Mouse (Mus musculus): ENCODE measurements around the gene Pxt1. TPM values are rescaled to one million over a fixed set of nuclear protein-coding genes. Genes with fewer than 3 reads are reported as not detected.

Gene Pxt1
- polyA plus RNA-seq, 1 experiment from 2014 or later, result not detected

DNA sequence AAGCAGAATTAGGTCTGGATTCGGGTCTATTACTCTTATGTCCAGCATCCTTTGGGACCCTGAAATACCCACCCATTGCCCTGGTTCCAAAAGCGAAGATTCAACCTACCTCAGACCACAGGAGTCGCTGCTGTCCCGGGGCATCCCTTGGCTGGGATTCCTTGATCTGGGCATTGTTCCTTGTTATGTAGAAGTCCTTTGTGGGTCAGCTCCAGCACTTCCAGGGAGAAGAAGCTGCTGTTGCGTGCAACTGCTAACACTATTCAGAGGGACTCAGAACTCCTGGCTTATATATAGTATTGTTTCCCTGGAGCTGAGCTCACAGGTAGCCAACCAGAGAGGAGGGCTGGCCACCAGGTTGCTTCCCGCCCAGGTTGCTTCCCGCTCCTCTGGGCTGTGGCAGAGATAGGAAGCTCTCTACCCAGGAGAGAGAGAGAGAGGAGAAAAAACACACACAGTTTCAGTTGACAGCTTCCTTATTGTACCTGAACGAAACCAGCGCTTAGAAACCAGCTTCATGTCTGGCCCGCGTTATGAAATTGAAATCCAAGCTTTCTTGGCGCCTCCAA, 28.5 kb downstream of the Pxt1 start, which contains the start of gene 4930539E08Rik:
4930539E08Rik (minus strand) TSS at position 265 of the 569 bp plus-strand sequence.
- WGBS, result 70% methylated on average over 12 of the region's 12 CpGs
- ATAC-seq (ENCODE audit: insufficient number of reproducible peaks, low FRiP score, low TSS enrichment, low read depth), result no peak

DNA sequence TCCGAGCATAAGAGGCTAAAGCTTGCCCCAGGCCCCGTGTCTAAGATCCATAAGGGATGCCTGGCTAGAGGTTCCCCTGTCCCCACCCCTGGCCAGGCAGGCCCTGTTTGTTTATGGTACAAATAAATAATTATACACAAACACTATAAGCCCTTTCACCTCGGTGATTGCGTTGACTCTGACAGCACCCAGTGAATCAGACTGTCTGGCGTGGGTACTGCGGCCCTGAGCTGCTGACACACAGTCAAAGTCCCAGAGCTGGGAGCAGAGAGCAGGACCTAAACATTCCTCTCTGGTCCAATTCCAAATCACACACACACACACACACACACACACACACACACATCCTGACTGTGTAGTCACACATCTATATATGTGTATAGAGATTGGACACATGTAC, 29.7 kb downstream of the Pxt1 start:
- H3K4me1 ChIP-seq (ENCODE audit: control insufficient read depth, insufficient read depth, low read length), result 0 out of 2 replicates have a peak, but pooled peaks cover 3% of the 10 kb centered on the region
- H3K9ac ChIP-seq (ENCODE audit: low read length), result no peak overlapping the region
- H3K4me3 ChIP-seq (ENCODE audit: low read depth, low read length), result no peak overlapping the region
- H3K4me2 ChIP-seq (ENCODE audit: low read depth, severe bottlenecking), result no peak overlapping the region
- no peak overlapping the region for H3K27ac ChIP-seq (replicated peaks; ENCODE audit: low read depth, low read length)
- 84% methylated on average over 6 of the region's 6 CpGs for WGBS
- peaks cover 14% of the 10 kb centered on the region; the same call in 1 of the 2 replicates for H3K27me3 ChIP-seq (ENCODE audit: control insufficient read depth, insufficient read depth, low read length)
- H3K9me3 ChIP-seq (ENCODE audit: control insufficient read depth, low read length), result no peaks in the 10 kb centered on the region
- ATAC-seq (ENCODE audit: insufficient number of reproducible peaks, low FRiP score, low TSS enrichment, low read depth), result no peak
- no peaks in the 10 kb centered on the region for H3K36me3 ChIP-seq (ENCODE audit: control insufficient read depth, insufficient read depth, low read length)
- no peak for DNase-seq (ENCODE audit: low spot score)

More for the DNA sequence above, 28.5 kb downstream of the Pxt1 start, which contains the start of gene 4930539E08Rik:
- Histone ChIP-seq H3K9me3 (ENCODE audit: control insufficient read depth, low read length) (no peaks in the 10 kb centered on the region), H3K4me3 (ENCODE audit: low read depth, low read length) (no peak within 1 kb of the TSS), H3K27me3 (ENCODE audit: control insufficient read depth, insufficient read depth, low read length) (peaks cover 4% of the 10 kb centered on the region; the same call in 1 of the 2 replicates), H3K27ac (replicated peaks; ENCODE audit: low read depth, low read length) (no peak within 1 kb of the TSS), H3K9ac (ENCODE audit: low read length) (no peak within 1 kb of the TSS), H3K36me3 (ENCODE audit: control insufficient read depth, insufficient read depth, low read length) (no peaks in the 10 kb centered on the region), H3K4me2 (ENCODE audit: low read depth, severe bottlenecking) (no peak within 1 kb of the TSS), H3K4me1 (ENCODE audit: control insufficient read depth, insufficient read depth, low read length) (no peaks in the 10 kb centered on the region)
- DNase-seq (ENCODE audit: low spot score), result no peak

DNA sequence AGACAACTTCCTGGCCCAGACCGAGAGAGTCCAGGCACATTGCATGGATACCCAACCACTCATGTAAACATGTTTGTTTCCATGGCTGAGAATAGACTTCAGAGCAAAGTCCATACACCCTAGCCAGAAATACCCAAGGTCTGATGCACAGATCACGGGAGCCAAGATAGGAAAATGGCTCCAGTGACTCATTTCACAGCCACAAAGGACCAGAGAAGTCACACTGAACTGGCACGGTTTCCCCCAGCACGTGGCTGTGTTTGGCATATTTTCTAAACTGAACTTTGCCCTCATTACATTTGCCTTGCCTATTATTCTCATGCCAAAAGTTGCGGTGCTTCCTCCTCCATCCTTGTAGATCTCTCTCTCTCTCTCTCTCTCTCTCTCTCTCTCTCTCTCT, 30.4 kb downstream of the Pxt1 start:
- H3K4me3 ChIP-seq (ENCODE audit: low read depth, low read length), result no peak overlapping the region
- H3K9me3 ChIP-seq (ENCODE audit: control insufficient read depth, low read length), result no peaks in the 10 kb centered on the region
- WGBS, result 87% methylated on average over 5 of the region's 5 CpGs
- no peak for ATAC-seq (ENCODE audit: insufficient number of reproducible peaks, low FRiP score, low TSS enrichment, low read depth)
- H3K4me2 ChIP-seq (ENCODE audit: low read depth, severe bottlenecking), result no peak overlapping the region
- no peak overlapping the region for H3K27ac ChIP-seq (replicated peaks; ENCODE audit: low read depth, low read length)
- DNase-seq (ENCODE audit: low spot score), result no peak
- peaks cover 14% of the 10 kb centered on the region; the same call in 1 of the 2 replicates for H3K27me3 ChIP-seq (ENCODE audit: control insufficient read depth, insufficient read depth, low read length)
- H3K9ac ChIP-seq (ENCODE audit: low read length), result no peak overlapping the region
- 0 out of 2 replicates have a peak, but pooled peaks cover 3% of the 10 kb centered on the region for H3K4me1 ChIP-seq (ENCODE audit: control insufficient read depth, insufficient read depth, low read length)
- no peaks in the 10 kb centered on the region for H3K36me3 ChIP-seq (ENCODE audit: control insufficient read depth, insufficient read depth, low read length)

DNA sequence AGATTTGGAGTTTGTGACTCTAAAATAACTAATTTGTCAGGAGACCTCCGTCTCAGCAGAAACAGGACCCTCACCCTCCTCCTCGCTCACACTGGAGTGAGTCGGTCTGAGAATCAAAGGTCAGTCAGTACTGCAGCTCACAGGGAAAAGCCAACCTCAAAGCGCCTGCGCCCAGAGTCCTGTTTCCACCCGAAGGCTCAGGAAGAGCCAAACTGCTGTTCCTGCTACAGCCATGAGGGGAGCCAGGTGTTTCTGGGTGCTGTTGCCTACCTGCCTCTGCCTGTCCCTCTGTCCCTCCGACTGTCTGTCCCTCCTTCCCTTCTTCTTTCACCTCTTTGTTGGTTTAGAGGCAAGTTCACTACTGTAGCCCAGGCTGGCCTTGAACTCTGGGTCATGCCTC, 33.5 kb downstream of the Pxt1 start:
- H3K36me3 ChIP-seq (ENCODE audit: control insufficient read depth, insufficient read depth, low read length), result no peaks in the 10 kb centered on the region
- peaks cover 14% of the 10 kb centered on the region; the same call in 1 of the 2 replicates for H3K27me3 ChIP-seq (ENCODE audit: control insufficient read depth, insufficient read depth, low read length)
- peak; percentile 26 for DNase-seq (ENCODE audit: low spot score)
- no peak overlapping the region for H3K4me3 ChIP-seq (ENCODE audit: low read depth, low read length)
- 0 out of 2 replicates have a peak, but pooled peaks cover 3% of the 10 kb centered on the region for H3K4me1 ChIP-seq (ENCODE audit: control insufficient read depth, insufficient read depth, low read length)
- no peak overlapping the region for H3K9ac ChIP-seq (ENCODE audit: low read length)
- WGBS, result 20% methylated on average over 7 of the region's 7 CpGs
- no peak overlapping the region for H3K27ac ChIP-seq (replicated peaks; ENCODE audit: low read depth, low read length)
- no peak for ATAC-seq (ENCODE audit: insufficient number of reproducible peaks, low FRiP score, low TSS enrichment, low read depth)
- no peak overlapping the region for H3K4me2 ChIP-seq (ENCODE audit: low read depth, severe bottlenecking)
- no peaks in the 10 kb centered on the region for H3K9me3 ChIP-seq (ENCODE audit: control insufficient read depth, low read length)

DNA sequence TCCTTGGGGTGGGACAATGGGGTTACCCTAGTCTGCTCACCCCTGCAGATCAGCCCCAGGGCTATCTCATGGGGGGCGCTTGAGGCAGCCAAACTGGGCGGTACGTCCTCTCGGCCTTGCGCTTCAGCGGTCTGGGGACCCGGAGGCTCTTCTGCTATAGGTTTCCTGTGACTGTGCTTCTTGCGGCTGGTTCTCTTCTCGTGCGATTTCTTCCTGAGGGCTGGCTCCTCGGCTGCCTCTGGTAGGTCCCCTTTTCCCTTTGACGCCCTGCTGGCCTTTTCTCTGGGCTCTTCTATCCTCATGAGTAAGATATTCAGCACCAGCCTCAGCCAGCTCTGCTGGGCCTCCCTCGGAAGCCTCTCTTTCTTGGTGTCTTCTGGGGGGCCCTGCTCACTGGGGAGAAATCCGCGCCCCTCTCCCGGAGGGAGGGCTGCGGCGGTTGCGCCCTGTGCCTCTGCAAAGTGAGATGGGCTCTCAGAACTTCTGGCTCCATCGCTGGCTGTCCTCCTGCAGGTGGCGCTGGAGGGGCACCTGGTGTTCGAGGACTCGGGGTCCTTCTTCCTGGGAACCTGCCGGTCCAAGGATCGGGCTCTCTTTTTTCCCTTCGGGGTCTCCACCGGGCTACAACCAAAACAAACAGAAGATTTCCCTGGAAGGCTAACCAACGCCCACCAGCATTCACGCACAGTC, 34.2 kb downstream of the Pxt1 start:
- no peaks in the 10 kb centered on the region for H3K36me3 ChIP-seq (ENCODE audit: control insufficient read depth, insufficient read depth, low read length)
- H3K27me3 ChIP-seq (ENCODE audit: control insufficient read depth, insufficient read depth, low read length), result peaks cover 14% of the 10 kb centered on the region; the same call in 1 of the 2 replicates
- H3K27ac ChIP-seq (replicated peaks; ENCODE audit: low read depth, low read length), result no peak overlapping the region; the same call in 1 of the 2 replicates
- H3K4me3 ChIP-seq (ENCODE audit: low read depth, low read length), result peak overlapping the region; percentile 15
- ATAC-seq (ENCODE audit: insufficient number of reproducible peaks, low FRiP score, low TSS enrichment, low read depth) (no peak), DNase-seq (ENCODE audit: low spot score) (peak; percentile 83)
- WGBS, result 6% methylated on average over 29 of the region's 29 CpGs
- peak overlapping the region; percentile 37 for H3K4me2 ChIP-seq (ENCODE audit: low read depth, severe bottlenecking)
- H3K9ac ChIP-seq (ENCODE audit: low read length), result peak overlapping the region; percentile 51; the same call in 1 of the 2 replicates
- H3K4me1 ChIP-seq (ENCODE audit: control insufficient read depth, insufficient read depth, low read length), result 0 out of 2 replicates have a peak, but pooled peaks cover 3% of the 10 kb centered on the region
- no peaks in the 10 kb centered on the region for H3K9me3 ChIP-seq (ENCODE audit: control insufficient read depth, low read length)

DNA sequence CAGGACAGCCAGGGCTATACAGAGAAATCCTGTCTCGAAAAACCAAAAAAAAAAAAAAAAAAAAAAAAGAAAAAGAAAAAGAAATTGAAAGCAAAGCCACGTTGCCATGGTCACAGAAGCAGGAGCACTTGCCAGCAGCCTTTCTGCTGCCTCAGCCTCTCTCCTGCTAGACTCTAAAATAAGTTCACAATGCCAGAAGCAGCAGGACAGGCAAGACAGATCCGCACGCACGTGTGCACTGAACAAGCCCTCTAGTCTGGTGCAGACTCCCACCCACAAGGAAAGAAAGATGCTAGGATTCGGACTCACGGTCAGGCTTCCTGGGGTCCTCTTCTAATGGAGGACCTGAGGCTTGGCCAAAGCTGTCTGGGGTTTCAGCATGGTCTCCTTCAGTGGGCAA, 35.7 kb downstream of the Pxt1 start:
- Histone ChIP-seq H3K4me2 (ENCODE audit: low read depth, severe bottlenecking) (no peak overlapping the region), H3K27ac (replicated peaks; ENCODE audit: low read depth, low read length) (no peak overlapping the region), H3K36me3 (ENCODE audit: control insufficient read depth, insufficient read depth, low read length) (no peaks in the 10 kb centered on the region), H3K4me1 (ENCODE audit: control insufficient read depth, insufficient read depth, low read length) (0 out of 2 replicates have a peak, but pooled peaks cover 3% of the 10 kb centered on the region), H3K9me3 (ENCODE audit: control insufficient read depth, low read length) (no peaks in the 10 kb centered on the region), H3K9ac (ENCODE audit: low read length) (no peak overlapping the region), H3K27me3 (ENCODE audit: control insufficient read depth, insufficient read depth, low read length) (peaks cover 14% of the 10 kb centered on the region; the same call in 1 of the 2 replicates), H3K4me3 (ENCODE audit: low read depth, low read length) (no peak overlapping the region)
- WGBS, result 88% methylated on average over 7 of the region's 7 CpGs
- ATAC-seq (ENCODE audit: insufficient number of reproducible peaks, low FRiP score, low TSS enrichment, low read depth) (no peak), DNase-seq (ENCODE audit: low spot score) (no peak)

DNA sequence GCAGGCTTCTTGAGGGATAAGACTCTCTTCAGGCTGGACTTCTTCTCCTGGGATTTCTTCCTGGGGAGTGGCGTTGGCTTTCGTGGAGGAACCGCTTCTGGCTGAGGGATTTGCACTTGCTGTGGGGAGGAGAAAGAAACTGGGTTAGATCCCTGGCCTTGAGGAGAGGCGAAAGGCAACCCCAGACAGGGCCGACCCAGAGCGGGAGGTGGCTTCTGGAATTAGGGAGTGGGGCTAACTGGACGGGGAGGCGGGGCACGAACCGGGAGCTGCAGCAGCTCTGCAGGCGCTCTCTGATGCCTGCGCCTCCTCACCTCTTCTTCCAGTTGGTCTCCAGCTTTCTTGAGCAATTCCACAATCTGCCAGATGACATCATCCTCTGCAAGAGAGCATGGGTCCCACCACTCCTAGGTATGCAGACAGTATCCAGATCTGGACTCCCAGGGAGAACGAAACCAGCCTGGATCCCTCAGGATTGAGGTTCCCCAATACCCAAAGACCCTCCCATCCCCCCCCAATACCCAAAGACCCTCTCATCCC, 38.2 kb downstream of the Pxt1 start:
- Histone ChIP-seq H3K9me3 (ENCODE audit: control insufficient read depth, low read length) (no peaks in the 10 kb centered on the region), H3K4me3 (ENCODE audit: low read depth, low read length) (no peak overlapping the region), H3K36me3 (ENCODE audit: control insufficient read depth, insufficient read depth, low read length) (no peaks in the 10 kb centered on the region), H3K9ac (ENCODE audit: low read length) (no peak overlapping the region), H3K27me3 (ENCODE audit: control insufficient read depth, insufficient read depth, low read length) (peaks cover 13% of the 10 kb centered on the region; the same call in 1 of the 2 replicates), H3K27ac (replicated peaks; ENCODE audit: low read depth, low read length) (no peak overlapping the region), H3K4me2 (ENCODE audit: low read depth, severe bottlenecking) (no peak overlapping the region), H3K4me1 (ENCODE audit: control insufficient read depth, insufficient read depth, low read length) (0 out of 2 replicates have a peak, but pooled peaks cover 3% of the 10 kb centered on the region)
- 65% methylated on average over 13 of the region's 13 CpGs for WGBS
- ATAC-seq (ENCODE audit: insufficient number of reproducible peaks, low FRiP score, low TSS enrichment, low read depth) (no peak), DNase-seq (ENCODE audit: low spot score) (no peak)

DNA sequence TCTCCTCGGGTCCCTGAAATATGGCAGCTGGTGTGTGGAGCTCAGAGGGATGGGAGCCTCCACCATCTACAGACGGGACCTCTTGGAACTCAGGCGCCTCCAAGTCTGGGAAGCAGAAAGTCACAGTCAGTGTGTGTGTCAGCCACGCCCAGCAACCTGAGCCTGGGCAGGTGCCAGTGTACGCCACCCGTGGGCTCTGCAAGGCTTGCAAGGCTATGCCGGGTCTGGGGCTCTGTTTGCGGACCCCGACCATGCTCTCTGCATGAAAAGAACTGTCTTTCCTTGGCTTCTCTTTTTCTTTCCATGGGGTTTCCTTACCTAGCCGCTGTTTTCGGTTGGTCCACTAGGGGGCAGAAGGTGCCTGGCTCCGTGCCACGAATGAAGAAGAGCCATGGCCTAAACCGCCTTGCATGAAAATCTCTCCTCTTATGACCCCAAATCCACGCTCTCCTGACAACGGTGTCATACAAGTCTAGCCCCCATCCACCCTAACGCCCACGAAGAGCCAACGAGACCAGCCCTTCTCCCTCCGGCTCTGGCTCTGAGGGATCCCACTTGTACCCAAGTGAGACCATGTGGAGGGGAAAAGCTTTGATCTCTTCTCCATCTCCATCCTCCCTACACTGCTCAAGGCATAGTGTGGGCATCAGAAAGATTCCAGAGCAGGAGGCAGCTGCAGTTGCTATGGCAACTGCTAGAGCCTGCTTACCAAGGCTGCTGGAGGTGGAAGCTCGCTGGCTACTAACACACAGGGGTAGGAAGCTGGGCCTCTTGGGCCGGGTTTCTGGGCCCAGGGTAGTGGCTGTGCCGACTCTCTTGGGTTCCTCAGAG, 38.9 kb downstream of the Pxt1 start:
- Histone ChIP-seq H3K4me2 (ENCODE audit: low read depth, severe bottlenecking) (no peak overlapping the region), H3K4me1 (ENCODE audit: control insufficient read depth, insufficient read depth, low read length) (0 out of 2 replicates have a peak, but pooled peaks cover 3% of the 10 kb centered on the region), H3K27ac (replicated peaks; ENCODE audit: low read depth, low read length) (no peak overlapping the region), H3K36me3 (ENCODE audit: control insufficient read depth, insufficient read depth, low read length) (no peaks in the 10 kb centered on the region), H3K9ac (ENCODE audit: low read length) (no peak overlapping the region), H3K27me3 (ENCODE audit: control insufficient read depth, insufficient read depth, low read length) (0 out of 2 replicates have a peak, but pooled peaks cover 6% of the 10 kb centered on the region), H3K9me3 (ENCODE audit: control insufficient read depth, low read length) (no peaks in the 10 kb centered on the region), H3K4me3 (ENCODE audit: low read depth, low read length) (no peak overlapping the region)
- DNase-seq (ENCODE audit: low spot score) (peak; percentile 83), ATAC-seq (ENCODE audit: insufficient number of reproducible peaks, low FRiP score, low TSS enrichment, low read depth) (no peak)
- WGBS, result 32% methylated on average over 23 of the region's 23 CpGs
